Mouse (Mus musculus) heart, embryonic 16.5 days (tissue): ENCODE results near the gene Abl2. TPM values are rescaled to one million over a fixed set of nuclear protein-coding genes. Genes with fewer than 3 reads are reported as not detected.

Source experiments
- ATAC-seq: fragments of 200-750 bp; cut with Nextera tagmentation; replicated peaks from 2 replicates; pipeline ENCODE4 v1.8.0; 2017; ENCODE audit warnings: moderate number of reproducible peaks; ENCODE audit not compliant: insufficient read depth, low FRiP score; ENCODE audit errors: extremely low read depth
- H3K27ac ChIP-seq: fragments of 300-500 bp; sonication (generic); 2 replicates; pipeline ENCODE4 v1.5.1; 2014; ENCODE audit warnings: mild to moderate bottlenecking, low read length, control low read depth, moderate library complexity
- H3K27me3 ChIP-seq: fragments of 300-500 bp; sonication (generic); 2 replicates; pipeline ENCODE4 v1.6.1; 2014; ENCODE audit warnings: low read length, mixed read lengths; ENCODE audit not compliant: control insufficient read depth, insufficient read depth
- H3K36me3 ChIP-seq: fragments of 300-500 bp; sonication (generic); 2 replicates; pipeline ENCODE4 v1.6.1; 2014; ENCODE audit not compliant: control insufficient read depth, insufficient read depth
- H3K4me1 ChIP-seq: fragments of 300-500 bp; sonication (generic); 2 replicates; pipeline ENCODE4 v1.6.1; 2014; ENCODE audit warnings: low read length, mixed read lengths; ENCODE audit not compliant: control insufficient read depth, insufficient read depth
- H3K4me2 ChIP-seq: fragments of 300-500 bp; sonication (generic); 2 replicates; pipeline ENCODE4 v1.6.1; 2014; ENCODE audit warnings: low read depth, mild to moderate bottlenecking, control low read depth, low read length
- H3K4me3 ChIP-seq: fragments of 300-500 bp; sonication (generic); 2 replicates; pipeline ENCODE4 v1.5.1; 2014; ENCODE audit warnings: mild to moderate bottlenecking, control low read depth, low read length
- H3K9ac ChIP-seq: fragments of 300-500 bp; sonication (generic); 2 replicates; pipeline ENCODE4 v1.6.1; 2014; ENCODE audit warnings: low read length, control low read depth
- H3K9me3 ChIP-seq: fragments of 300-500 bp; sonication (generic); replicated peaks from 2 replicates; pipeline ENCODE4 v1.6.1; 2016; ENCODE audit warnings: low read length; ENCODE audit not compliant: control insufficient read depth
- WGBS: fragments of 180-500 bp; shearing (Covaris S2); extraction: QIAGEN DNeasy Blood & Tissue Kit; methylation state at CpG from one replicate; pipeline ENCODE4 v1.1.7; 2014; 5-methylcytosine and 5-hydroxymethylcytosine counted together
- polyA plus RNA-seq: library from polyadenylated mRNA; unstranded; fragments of >200 nt; fragmentation: Nextera tagmentation; extraction: Ambion mirVana; gene quantifications from 2 replicates; pipeline ENCODE4 v1.2.1, GENCODE M21; 2015

Abl2 gene
- polyA plus RNA-seq, 1 experiment from 2014 or later, result 2.7 TPM

DNA sequence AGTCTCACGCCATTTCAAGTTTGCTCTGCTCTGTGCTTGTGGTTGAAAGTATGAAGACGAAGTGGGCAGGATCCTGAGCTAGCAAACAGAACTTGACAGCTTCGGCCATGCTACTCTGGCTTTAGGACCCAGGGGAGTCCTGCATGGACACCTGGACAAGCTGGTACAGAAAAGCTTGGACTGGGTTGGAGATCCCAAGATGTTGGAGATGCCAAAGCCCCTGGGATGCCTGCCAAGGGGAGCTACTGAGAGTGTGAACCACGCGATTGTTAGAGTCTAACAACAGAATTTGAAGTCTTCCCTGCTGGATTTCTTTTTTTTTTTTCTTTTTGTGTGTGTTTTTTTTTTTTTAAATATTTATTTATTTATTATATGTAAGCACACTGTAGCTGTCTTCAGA, 118.0 kb downstream of the Abl2 start:
- no peak overlapping the region for H3K27ac ChIP-seq
- 65% methylated on average over 5 of the region's 5 CpGs for WGBS

DNA sequence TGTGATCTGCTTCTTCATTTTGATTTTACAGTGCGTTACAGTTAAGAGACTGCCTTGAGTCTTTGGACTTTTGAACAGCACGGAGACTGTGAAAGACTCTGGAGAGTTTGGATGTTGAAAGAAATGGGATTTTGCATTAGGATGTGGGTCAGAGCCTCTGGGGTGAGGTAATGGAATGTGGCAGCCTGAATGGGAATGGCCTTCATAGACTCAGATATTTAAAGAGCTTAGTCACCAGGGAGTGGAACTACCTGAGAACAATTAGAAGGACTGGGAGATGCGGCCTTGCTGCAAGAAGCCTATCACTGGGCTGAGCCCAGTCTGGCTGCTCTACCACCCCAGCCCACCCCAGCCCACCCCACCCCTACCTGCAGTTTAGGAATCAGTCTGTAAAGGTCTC, 118.6 kb downstream of the Abl2 start:
- WGBS, result 80% methylated on average over 3 of the region's 3 CpGs
- H3K36me3 ChIP-seq, result peaks cover 15% of the 10 kb centered on the region
- ATAC-seq, result no peak
- H3K27me3 ChIP-seq, result no peaks in the 10 kb centered on the region
- no peak overlapping the region for H3K27ac ChIP-seq
- no peak overlapping the region for H3K4me2 ChIP-seq
- no peak overlapping the region for H3K4me3 ChIP-seq
- peaks cover 9% of the 10 kb centered on the region for H3K4me1 ChIP-seq
- H3K9ac ChIP-seq, result no peak overlapping the region
- H3K9me3 ChIP-seq, result no peaks in the 10 kb centered on the region

More for the DNA sequence above, 118.0 kb downstream of the Abl2 start:
- Histone ChIP-seq H3K36me3 (peaks cover 11% of the 10 kb centered on the region), H3K4me3 (no peak overlapping the region), H3K4me1 (peaks cover 9% of the 10 kb centered on the region), H3K4me2 (no peak overlapping the region), H3K9me3 (no peaks in the 10 kb centered on the region), H3K27me3 (no peaks in the 10 kb centered on the region), H3K9ac (no peak overlapping the region)
- ATAC-seq, result no peak

DNA sequence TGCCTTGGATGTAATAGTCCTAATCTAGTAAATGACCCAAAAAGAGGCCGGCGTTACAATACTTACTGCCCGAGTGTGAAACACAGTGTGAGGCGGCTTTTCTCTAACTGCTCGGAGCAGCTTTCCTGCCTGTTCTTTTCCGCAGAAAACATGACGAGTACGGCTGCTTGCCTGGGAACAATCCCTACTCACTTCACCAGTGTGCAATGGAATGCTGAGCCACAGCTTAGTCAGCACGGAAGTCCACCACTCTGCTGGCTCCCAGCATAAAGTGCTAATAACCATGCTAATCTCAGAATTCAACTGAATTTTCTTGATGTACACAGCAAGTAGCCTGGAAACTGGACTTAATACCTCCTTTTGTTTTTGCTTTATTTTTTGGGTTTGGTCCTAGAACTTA, 121.0 kb downstream of the Abl2 start:
- no peak overlapping the region for H3K9ac ChIP-seq
- no peak overlapping the region for H3K4me3 ChIP-seq
- no peaks in the 10 kb centered on the region for H3K27me3 ChIP-seq
- peaks cover under 1% of the 10 kb centered on the region for H3K4me1 ChIP-seq
- no peak overlapping the region for H3K4me2 ChIP-seq
- 61% methylated on average over 9 of the region's 9 CpGs for WGBS
- H3K9me3 ChIP-seq, result no peaks in the 10 kb centered on the region
- no peak overlapping the region for H3K27ac ChIP-seq
- ATAC-seq, result no peak
- H3K36me3 ChIP-seq, result peaks cover 19% of the 10 kb centered on the region

DNA sequence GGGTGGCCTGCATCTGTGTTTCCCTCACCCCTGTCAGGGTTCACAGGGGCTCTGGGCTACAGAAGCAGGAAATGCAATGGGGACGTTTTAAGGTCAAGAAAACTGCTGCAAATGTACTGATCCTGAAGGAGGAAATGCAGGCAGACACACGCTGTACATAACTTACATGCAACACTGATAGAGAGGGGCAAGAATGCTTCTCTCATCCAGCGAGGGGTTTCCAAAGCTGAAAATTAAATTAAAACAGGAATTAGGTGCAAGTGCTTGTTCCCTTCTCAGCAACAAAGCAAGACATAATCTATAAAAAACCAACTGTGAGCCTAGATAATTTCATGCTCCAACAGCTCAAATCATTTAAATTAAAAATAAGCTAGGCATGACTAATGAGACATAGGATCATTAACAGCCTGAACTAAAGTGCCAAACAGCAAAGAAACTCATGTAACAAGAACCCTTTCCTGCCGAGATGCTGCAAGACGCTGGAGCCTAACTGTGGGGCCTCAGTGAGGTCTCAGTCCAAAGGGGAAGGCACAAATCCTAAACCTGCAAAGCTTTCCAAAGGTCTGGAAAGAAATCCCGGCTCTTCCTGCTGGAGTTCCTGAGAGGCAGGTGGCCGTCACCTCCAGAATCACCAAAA, 127.6 kb downstream of the Abl2 start:
- ATAC-seq, result no peak
- WGBS, result 74% methylated on average over 7 of the region's 7 CpGs

More for the DNA sequence above, 127.6 kb downstream of the Abl2 start:
- peaks cover 43% of the 10 kb centered on the region for H3K36me3 ChIP-seq
- H3K27me3 ChIP-seq, result no peaks in the 10 kb centered on the region
- no peak overlapping the region for H3K9ac ChIP-seq
- no peaks in the 10 kb centered on the region for H3K4me1 ChIP-seq
- no peaks in the 10 kb centered on the region for H3K9me3 ChIP-seq
- H3K4me2 ChIP-seq, result no peak overlapping the region
- no peak overlapping the region for H3K4me3 ChIP-seq
- no peak overlapping the region for H3K27ac ChIP-seq

Other genes starting within 250 kb of the Abl2 start
- gene Nphs2, start 248.1 kb upstream of the Abl2 start, polyA plus RNA-seq, result 0.12 TPM in 1 of 2 replicates, not detected in the other
- 469 and 612 TPM in 2 replicates for gene Gm2000, start 192.7 kb upstream of the Abl2 start, polyA plus RNA-seq
- gene Axdnd1, start 137.6 kb upstream of the Abl2 start, polyA plus RNA-seq, result 0.12 and 0.32 TPM in 2 replicates
- 25.0 and 27.5 TPM in 2 replicates for gene Soat1, start 84.5 kb upstream of the Abl2 start, polyA plus RNA-seq
- gene Gm10031, start 34.8 kb upstream of the Abl2 start, polyA plus RNA-seq, result 0.25 and 1.1 TPM in 2 replicates
- 8.5 and 9.0 TPM in 2 replicates for gene Tor3a, start 115.6 kb downstream of the Abl2 start, polyA plus RNA-seq
- 23.1 and 25.3 TPM in 2 replicates for gene Fam20b, start 160.3 kb downstream of the Abl2 start, polyA plus RNA-seq